Mouse (Mus musculus): ENCODE results near the gene Atp1a2.
"Not testable (repeated sequence)": the region's sequence is repeated elsewhere in the genome, so short reads cannot be mapped to it uniquely, and the experiment has no call there.

- TF ChIP-seq CTCF, EP300 (IDR thresholded peaks at IDR 0.05): not testable (repeated sequence)
Measured at GRCm38 (mm10) chr1:172244645-172245044, 53.2 kb downstream of the Atp1a2 start.
